Mouse (Mus musculus): ENCODE results near the gene Eif4a2. TPM values are rescaled to one million over a fixed set of nuclear protein-coding genes. Genes with fewer than 3 reads are reported as not detected.
A peak's percentile ranks its signal among the peaks of the same experiment; 100 is the strongest.

Gene Eif4a2
- polyA plus RNA-seq, 1 experiment, result 108 TPM

DNA sequence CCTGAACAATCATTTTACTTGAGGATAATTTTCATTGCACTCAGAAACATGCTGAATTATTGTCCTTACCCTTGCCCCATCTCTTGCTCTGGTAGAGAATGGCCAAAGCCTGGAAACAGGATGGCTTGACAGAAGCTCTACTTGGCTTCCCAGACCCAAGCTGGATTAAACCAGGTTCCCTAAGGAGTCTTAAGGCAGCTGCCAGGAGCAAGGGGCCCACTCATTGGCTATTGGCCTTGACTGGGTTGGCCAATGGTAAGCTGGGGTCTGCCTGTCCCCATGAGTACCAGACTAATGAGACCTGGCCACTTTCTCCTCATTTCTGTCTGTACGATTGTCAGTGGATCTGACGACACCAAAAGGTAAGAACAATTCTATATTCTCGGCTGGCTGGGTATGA is 39.0 kb downstream of the Eif4a2 start, which contains the start of gene Adipoq:
TSS of gene Adipoq (plus strand) at position 257 of the 400 bp plus-strand sequence.
- no peak for TF ChIP-seq POLR2A (IDR thresholded peaks at IDR 0.05; ENCODE audit: control insufficient read depth, low read depth, low read length)
- no peak for TF ChIP-seq CTCF (IDR thresholded peaks at IDR 0.05; ENCODE audit: control insufficient read depth, insufficient read depth, insufficient replicate concordance, low read depth, low read length)
- Histone ChIP-seq H3K27me3 (ENCODE audit: control insufficient read depth, insufficient read depth, low read length) (no peaks in the 10 kb centered on the region), H3K36me3 (ENCODE audit: control insufficient read depth, insufficient read depth, low read length) (no peaks in the 10 kb centered on the region), H3K4me3 (ENCODE audit: control insufficient read depth, low read depth, low read length) (no peak within 1 kb of the TSS), H3K4me1 (ENCODE audit: control insufficient read depth, insufficient read depth, low read length) (no peaks in the 10 kb centered on the region), H3K27ac (ENCODE audit: control insufficient read depth, insufficient read depth, low read depth, low read length) (no peak within 1 kb of the TSS)

DNA sequence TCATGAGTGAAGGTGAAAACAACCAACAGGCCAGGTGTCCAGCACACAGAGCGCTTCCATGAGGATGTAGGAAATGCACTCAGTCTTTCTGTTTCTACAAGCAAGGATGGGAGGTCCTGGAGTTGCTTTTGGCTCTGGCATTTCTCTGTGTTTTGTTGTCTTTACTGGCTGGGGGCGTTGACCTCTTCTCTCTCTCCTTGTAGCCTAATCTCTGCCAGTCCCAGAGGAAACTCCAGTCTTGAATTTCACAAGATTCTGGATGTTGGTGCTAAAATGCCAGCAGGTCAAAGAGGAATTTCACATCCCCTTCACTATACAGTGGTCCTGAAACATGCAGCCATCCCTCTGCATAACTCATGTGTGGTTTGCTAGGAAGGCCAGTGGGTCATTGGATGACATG is 41.7 kb downstream of the Eif4a2 start:
- H3K36me3 ChIP-seq (ENCODE audit: control insufficient read depth, insufficient read depth, low read length), result no peaks in the 10 kb centered on the region
- no peak overlapping the region for H3K4me3 ChIP-seq (ENCODE audit: control insufficient read depth, low read depth, low read length)
- no peaks in the 10 kb centered on the region for H3K27me3 ChIP-seq (ENCODE audit: control insufficient read depth, insufficient read depth, low read length)
- TF ChIP-seq CTCF (IDR thresholded peaks at IDR 0.05; ENCODE audit: control insufficient read depth, insufficient read depth, insufficient replicate concordance, low read depth, low read length), result no peak
- no peak for TF ChIP-seq POLR2A (IDR thresholded peaks at IDR 0.05; ENCODE audit: control insufficient read depth, low read depth, low read length)
- H3K27ac ChIP-seq (ENCODE audit: control insufficient read depth, insufficient read depth, low read depth, low read length), result no peak overlapping the region
- no peaks in the 10 kb centered on the region for H3K4me1 ChIP-seq (ENCODE audit: control insufficient read depth, insufficient read depth, low read length)

DNA sequence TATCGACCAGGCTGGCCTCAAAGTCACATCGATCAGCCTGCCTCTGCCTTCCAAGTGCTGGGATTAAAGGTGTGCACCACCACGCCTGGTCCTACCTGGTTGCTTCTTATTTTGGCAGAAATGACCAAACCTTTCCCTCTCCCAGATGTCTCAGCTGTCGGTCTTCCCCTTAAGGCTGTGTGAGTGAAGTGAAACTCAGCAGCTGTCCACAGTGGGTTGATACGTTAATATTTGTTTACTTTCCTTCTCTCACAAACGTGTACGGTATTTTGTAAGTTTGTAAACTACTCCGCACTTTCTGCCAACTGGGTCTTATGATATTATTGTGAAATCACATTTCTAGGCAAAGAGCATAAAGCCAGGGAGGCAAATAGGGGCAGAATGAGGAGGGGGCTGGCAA is 42.2 kb downstream of the Eif4a2 start:
- no peaks in the 10 kb centered on the region for H3K27me3 ChIP-seq (ENCODE audit: control insufficient read depth, insufficient read depth, low read length)
- H3K4me1 ChIP-seq (ENCODE audit: control insufficient read depth, insufficient read depth, low read length), result 0 out of 2 replicates have a peak, but pooled peaks cover 2% of the 10 kb centered on the region
- no peak for TF ChIP-seq POLR2A (IDR thresholded peaks at IDR 0.05; ENCODE audit: control insufficient read depth, low read depth, low read length)
- no peak for TF ChIP-seq CTCF (IDR thresholded peaks at IDR 0.05; ENCODE audit: control insufficient read depth, insufficient read depth, insufficient replicate concordance, low read depth, low read length)
- H3K36me3 ChIP-seq (ENCODE audit: control insufficient read depth, insufficient read depth, low read length), result no peaks in the 10 kb centered on the region
- H3K27ac ChIP-seq (ENCODE audit: control insufficient read depth, insufficient read depth, low read depth, low read length), result no peak overlapping the region
- H3K4me3 ChIP-seq (ENCODE audit: control insufficient read depth, low read depth, low read length), result no peak overlapping the region

GRCm38 (mm10) chr16:23151423-23151822 is 44.2 kb downstream of the Eif4a2 start:
- TF ChIP-seq POLR2A (IDR thresholded peaks at IDR 0.05; ENCODE audit: control insufficient read depth, low read depth, low read length) (no peak), CTCF (IDR thresholded peaks at IDR 0.05; ENCODE audit: control insufficient read depth, insufficient read depth, insufficient replicate concordance, low read depth, low read length) (no peak)
- no peak overlapping the region for H3K27ac ChIP-seq (ENCODE audit: control insufficient read depth, insufficient read depth, low read depth, low read length)
- H3K4me3 ChIP-seq (ENCODE audit: control insufficient read depth, low read depth, low read length), result no peak overlapping the region
- H3K36me3 ChIP-seq (ENCODE audit: control insufficient read depth, insufficient read depth, low read length), result no peaks in the 10 kb centered on the region
- H3K27me3 ChIP-seq (ENCODE audit: control insufficient read depth, insufficient read depth, low read length), result no peaks in the 10 kb centered on the region
- 0 out of 2 replicates have a peak, but pooled peaks cover 2% of the 10 kb centered on the region for H3K4me1 ChIP-seq (ENCODE audit: control insufficient read depth, insufficient read depth, low read length)

DNA sequence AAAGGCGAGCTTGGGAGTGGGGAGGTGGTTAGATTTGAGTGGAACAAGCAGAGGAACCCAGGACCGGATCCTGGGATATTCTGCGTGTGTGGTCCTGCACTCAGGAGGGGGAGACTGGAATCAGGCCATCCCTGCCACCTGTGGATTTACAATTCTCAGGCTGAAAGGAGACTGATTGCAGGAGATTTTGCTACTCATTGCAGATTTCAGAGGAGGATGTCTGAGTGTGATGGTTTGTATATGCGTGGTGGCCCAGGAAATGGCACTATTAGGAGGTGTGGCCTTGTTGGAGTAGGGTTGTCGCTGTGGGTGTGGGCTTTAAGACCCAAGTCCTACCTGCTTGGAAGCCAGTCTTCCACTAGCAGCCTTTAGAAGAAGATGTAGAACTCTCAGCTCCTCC is 47.0 kb downstream of the Eif4a2 start:
- Histone ChIP-seq H3K4me1 (ENCODE audit: control insufficient read depth, insufficient read depth, low read length) (peaks cover 9% of the 10 kb centered on the region), H3K4me3 (ENCODE audit: control insufficient read depth, low read depth, low read length) (peak overlapping the region; percentile 13), H3K27ac (ENCODE audit: control insufficient read depth, insufficient read depth, low read depth, low read length) (no peak overlapping the region), H3K27me3 (ENCODE audit: control insufficient read depth, insufficient read depth, low read length) (no peaks in the 10 kb centered on the region), H3K36me3 (ENCODE audit: control insufficient read depth, insufficient read depth, low read length) (no peaks in the 10 kb centered on the region)
- TF ChIP-seq POLR2A (IDR thresholded peaks at IDR 0.05; ENCODE audit: control insufficient read depth, low read depth, low read length) (no peak), CTCF (IDR thresholded peaks at IDR 0.05; ENCODE audit: control insufficient read depth, insufficient read depth, insufficient replicate concordance, low read depth, low read length) (no peak)

GRCm38 (mm10) chr16:23157013-23157412 is 49.8 kb downstream of the Eif4a2 start:
- Histone ChIP-seq H3K36me3 (ENCODE audit: control insufficient read depth, insufficient read depth, low read length) (no peaks in the 10 kb centered on the region), H3K4me1 (ENCODE audit: control insufficient read depth, insufficient read depth, low read length) (peaks cover 11% of the 10 kb centered on the region), H3K27ac (ENCODE audit: control insufficient read depth, insufficient read depth, low read depth, low read length) (no peak overlapping the region), H3K4me3 (ENCODE audit: control insufficient read depth, low read depth, low read length) (peak overlapping the region; percentile 87), H3K27me3 (ENCODE audit: control insufficient read depth, insufficient read depth, low read length) (no peaks in the 10 kb centered on the region)
- no peak for TF ChIP-seq CTCF (IDR thresholded peaks at IDR 0.05; ENCODE audit: control insufficient read depth, insufficient read depth, insufficient replicate concordance, low read depth, low read length)
- TF ChIP-seq POLR2A (IDR thresholded peaks at IDR 0.05; ENCODE audit: control insufficient read depth, low read depth, low read length), result peak; percentile 71; the same call in 1 of the 2 replicates

DNA sequence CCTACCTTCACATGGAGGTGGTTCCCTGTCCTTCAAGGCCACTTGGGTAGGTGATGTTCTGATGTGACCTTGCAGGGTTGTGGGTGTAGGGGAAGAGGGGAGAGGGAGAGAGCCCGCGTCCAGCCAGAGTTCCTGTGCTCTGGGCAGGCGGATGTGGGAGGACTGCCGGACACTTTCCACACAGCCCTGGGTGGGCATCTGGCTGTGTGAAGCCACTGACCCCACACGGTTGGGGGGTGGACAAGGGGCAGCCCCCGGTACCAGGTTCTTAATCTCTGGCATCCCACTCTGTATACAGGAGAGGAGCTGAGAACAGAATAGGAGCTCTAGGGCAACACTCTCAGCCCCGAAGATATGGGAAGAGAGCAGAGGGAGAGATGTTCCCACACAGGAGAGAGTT is 51.0 kb downstream of the Eif4a2 start:
- peak overlapping the region; percentile 84 for H3K4me3 ChIP-seq (ENCODE audit: control insufficient read depth, low read depth, low read length)
- H3K27me3 ChIP-seq (ENCODE audit: control insufficient read depth, insufficient read depth, low read length), result no peaks in the 10 kb centered on the region
- H3K27ac ChIP-seq (ENCODE audit: control insufficient read depth, insufficient read depth, low read depth, low read length), result no peak overlapping the region
- no peaks in the 10 kb centered on the region for H3K36me3 ChIP-seq (ENCODE audit: control insufficient read depth, insufficient read depth, low read length)
- TF ChIP-seq POLR2A (IDR thresholded peaks at IDR 0.05; ENCODE audit: control insufficient read depth, low read depth, low read length) (no peak), CTCF (IDR thresholded peaks at IDR 0.05; ENCODE audit: control insufficient read depth, insufficient read depth, insufficient replicate concordance, low read depth, low read length) (no peak)
- H3K4me1 ChIP-seq (ENCODE audit: control insufficient read depth, insufficient read depth, low read length), result peaks cover 11% of the 10 kb centered on the region

DNA sequence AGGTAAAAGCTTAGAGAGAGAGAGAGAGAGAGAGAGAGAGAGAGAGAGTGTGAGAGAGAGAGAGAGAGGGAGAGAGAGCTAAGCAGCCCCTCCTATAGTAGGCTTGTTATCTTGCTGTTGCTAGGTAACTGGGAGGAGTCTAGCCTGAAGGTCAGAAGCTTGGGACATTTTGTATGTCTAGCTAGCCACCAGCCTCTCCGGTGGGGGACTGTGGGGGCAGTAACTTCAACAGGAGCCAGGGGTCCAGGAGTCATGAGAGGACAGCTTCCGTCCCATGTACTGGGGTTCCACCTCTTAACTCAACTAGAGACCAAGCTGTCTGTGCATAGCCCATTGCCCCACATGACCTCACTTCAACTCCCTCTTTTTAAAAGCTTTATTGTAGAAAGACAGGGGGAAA is 51.7 kb downstream of the Eif4a2 start:
- H3K27me3 ChIP-seq (ENCODE audit: control insufficient read depth, insufficient read depth, low read length), result no peaks in the 10 kb centered on the region
- peak overlapping the region; percentile 46 for H3K4me3 ChIP-seq (ENCODE audit: control insufficient read depth, low read depth, low read length)
- H3K36me3 ChIP-seq (ENCODE audit: control insufficient read depth, insufficient read depth, low read length), result no peaks in the 10 kb centered on the region
- peaks cover 11% of the 10 kb centered on the region for H3K4me1 ChIP-seq (ENCODE audit: control insufficient read depth, insufficient read depth, low read length)
- no peak for TF ChIP-seq CTCF (IDR thresholded peaks at IDR 0.05; ENCODE audit: control insufficient read depth, insufficient read depth, insufficient replicate concordance, low read depth, low read length)
- no peak for TF ChIP-seq POLR2A (IDR thresholded peaks at IDR 0.05; ENCODE audit: control insufficient read depth, low read depth, low read length)
- no peak overlapping the region for H3K27ac ChIP-seq (ENCODE audit: control insufficient read depth, insufficient read depth, low read depth, low read length)

Data from testis, adult 2 months (tissue).